Mouse (Mus musculus): ENCODE results near the gene Tmtc2. TPM values are rescaled to one million over a fixed set of nuclear protein-coding genes. Genes with fewer than 3 reads are reported as not detected.

Gene Tmtc2
- polyA plus RNA-seq, 1 experiment from 2014 or later, result 4.4 TPM

- Histone ChIP-seq H3K9ac (ENCODE audit: low read depth, low read length) (no peak overlapping the region), H3K27me3 (ENCODE audit: control insufficient read depth, insufficient read depth, low read length) (no peaks in the 10 kb centered on the region), H3K36me3 (ENCODE audit: control insufficient read depth, insufficient read depth, low read length) (no peaks in the 10 kb centered on the region), H3K4me3 (ENCODE audit: low read depth, low read length) (no peak overlapping the region), H3K4me1 (ENCODE audit: control insufficient read depth, insufficient read depth, low read length) (peaks cover 10% of the 10 kb centered on the region; the same call in 1 of the 2 replicates), H3K4me2 (no peak overlapping the region; the same call in 1 of the 2 replicates), H3K27ac (ENCODE audit: low read depth, low read length) (peak overlapping the region; percentile 29; the same call in 1 of the 2 replicates), H3K9me3 (replicated peaks; ENCODE audit: control insufficient read depth, low read length) (no peaks in the 10 kb centered on the region)
- ATAC-seq (replicated peaks; ENCODE audit: insufficient number of reproducible peaks, low FRiP score, low TSS enrichment), result peak; percentile 83
- 35% methylated on average over 4 of the region's 4 CpGs for WGBS (ENCODE audit: insufficient replicate concordance)
Measured at GRCm38 (mm10) chr10:105500482-105500881, 73.8 kb downstream of the Tmtc2 start.

- Histone ChIP-seq H3K27ac (ENCODE audit: low read depth, low read length) (no peak overlapping the region), H3K36me3 (ENCODE audit: control insufficient read depth, insufficient read depth, low read length) (no peaks in the 10 kb centered on the region), H3K4me2 (no peak overlapping the region), H3K9ac (ENCODE audit: low read depth, low read length) (no peak overlapping the region), H3K27me3 (ENCODE audit: control insufficient read depth, insufficient read depth, low read length) (no peaks in the 10 kb centered on the region), H3K4me3 (ENCODE audit: low read depth, low read length) (no peak overlapping the region), H3K4me1 (ENCODE audit: control insufficient read depth, insufficient read depth, low read length) (peaks cover 11% of the 10 kb centered on the region; the same call in 1 of the 2 replicates), H3K9me3 (replicated peaks; ENCODE audit: control insufficient read depth, low read length) (no peaks in the 10 kb centered on the region)
- no peak for ATAC-seq (replicated peaks; ENCODE audit: insufficient number of reproducible peaks, low FRiP score, low TSS enrichment)
- WGBS (ENCODE audit: insufficient replicate concordance), result 74% methylated on average over 6 of the region's 6 CpGs
Measured at GRCm38 (mm10) chr10:105495248-105495647, 79.0 kb downstream of the Tmtc2 start.

GRCm38 (mm10) chr10:105492485-105492884 is 81.8 kb downstream of the Tmtc2 start:
- ATAC-seq (replicated peaks; ENCODE audit: insufficient number of reproducible peaks, low FRiP score, low TSS enrichment), result no peak
- Histone ChIP-seq H3K4me2 (no peak overlapping the region), H3K36me3 (ENCODE audit: control insufficient read depth, insufficient read depth, low read length) (no peaks in the 10 kb centered on the region), H3K27me3 (ENCODE audit: control insufficient read depth, insufficient read depth, low read length) (no peaks in the 10 kb centered on the region), H3K9me3 (replicated peaks; ENCODE audit: control insufficient read depth, low read length) (no peaks in the 10 kb centered on the region), H3K4me1 (ENCODE audit: control insufficient read depth, insufficient read depth, low read length) (peaks cover 4% of the 10 kb centered on the region; the same call in 1 of the 2 replicates), H3K9ac (ENCODE audit: low read depth, low read length) (no peak overlapping the region), H3K27ac (ENCODE audit: low read depth, low read length) (no peak overlapping the region), H3K4me3 (ENCODE audit: low read depth, low read length) (no peak overlapping the region)
- WGBS (ENCODE audit: insufficient replicate concordance), result 55% methylated on average over 4 of the region's 4 CpGs

- Histone ChIP-seq H3K9ac (ENCODE audit: low read depth, low read length) (no peak overlapping the region), H3K4me2 (no peak overlapping the region), H3K4me1 (ENCODE audit: control insufficient read depth, insufficient read depth, low read length) (peaks cover 4% of the 10 kb centered on the region; the same call in 1 of the 2 replicates), H3K27me3 (ENCODE audit: control insufficient read depth, insufficient read depth, low read length) (no peaks in the 10 kb centered on the region), H3K9me3 (replicated peaks; ENCODE audit: control insufficient read depth, low read length) (no peaks in the 10 kb centered on the region), H3K27ac (ENCODE audit: low read depth, low read length) (no peak overlapping the region), H3K36me3 (ENCODE audit: control insufficient read depth, insufficient read depth, low read length) (no peaks in the 10 kb centered on the region), H3K4me3 (ENCODE audit: low read depth, low read length) (no peak overlapping the region)
- ATAC-seq (replicated peaks; ENCODE audit: insufficient number of reproducible peaks, low FRiP score, low TSS enrichment), result no peak
- 92% methylated on average over 4 of the region's 4 CpGs for WGBS (ENCODE audit: insufficient replicate concordance)
Measured at GRCm38 (mm10) chr10:105490748-105491147, 83.5 kb downstream of the Tmtc2 start.

- WGBS (ENCODE audit: insufficient replicate concordance), result 82% methylated on average over 14 of the region's 14 CpGs
- Histone ChIP-seq H3K4me2 (no peak overlapping the region), H3K27me3 (ENCODE audit: control insufficient read depth, insufficient read depth, low read length) (no peaks in the 10 kb centered on the region), H3K4me1 (ENCODE audit: control insufficient read depth, insufficient read depth, low read length) (no peaks in the 10 kb centered on the region; the same call in 1 of the 2 replicates), H3K36me3 (ENCODE audit: control insufficient read depth, insufficient read depth, low read length) (no peaks in the 10 kb centered on the region), H3K9ac (ENCODE audit: low read depth, low read length) (no peak overlapping the region), H3K4me3 (ENCODE audit: low read depth, low read length) (no peak overlapping the region), H3K9me3 (replicated peaks; ENCODE audit: control insufficient read depth, low read length) (no peaks in the 10 kb centered on the region), H3K27ac (ENCODE audit: low read depth, low read length) (no peak overlapping the region)
- ATAC-seq (replicated peaks; ENCODE audit: insufficient number of reproducible peaks, low FRiP score, low TSS enrichment), result no peak
Measured at GRCm38 (mm10) chr10:105489970-105490735, 84.1 kb downstream of the Tmtc2 start.

- Histone ChIP-seq H3K9me3 (replicated peaks; ENCODE audit: control insufficient read depth, low read length) (no peaks in the 10 kb centered on the region), H3K36me3 (ENCODE audit: control insufficient read depth, insufficient read depth, low read length) (no peaks in the 10 kb centered on the region), H3K4me1 (ENCODE audit: control insufficient read depth, insufficient read depth, low read length) (no peaks in the 10 kb centered on the region), H3K4me3 (ENCODE audit: low read depth, low read length) (no peak overlapping the region), H3K27ac (ENCODE audit: low read depth, low read length) (no peak overlapping the region), H3K4me2 (no peak overlapping the region), H3K9ac (ENCODE audit: low read depth, low read length) (no peak overlapping the region), H3K27me3 (ENCODE audit: control insufficient read depth, insufficient read depth, low read length) (no peaks in the 10 kb centered on the region)
- no peak for ATAC-seq (replicated peaks; ENCODE audit: insufficient number of reproducible peaks, low FRiP score, low TSS enrichment)
- 61% methylated on average over 4 of the region's 4 CpGs for WGBS (ENCODE audit: insufficient replicate concordance)
Measured at GRCm38 (mm10) chr10:105486977-105487376, 87.3 kb downstream of the Tmtc2 start.

- H3K9ac ChIP-seq (ENCODE audit: low read depth, low read length), result no peak overlapping the region
- no peaks in the 10 kb centered on the region for H3K36me3 ChIP-seq (ENCODE audit: control insufficient read depth, insufficient read depth, low read length)
- WGBS (ENCODE audit: insufficient replicate concordance), result 67% methylated on average over 2 of the region's 2 CpGs
- H3K27me3 ChIP-seq (ENCODE audit: control insufficient read depth, insufficient read depth, low read length), result no peaks in the 10 kb centered on the region
- ATAC-seq (replicated peaks; ENCODE audit: insufficient number of reproducible peaks, low FRiP score, low TSS enrichment), result no peak
- H3K4me1 ChIP-seq (ENCODE audit: control insufficient read depth, insufficient read depth, low read length), result no peaks in the 10 kb centered on the region
- no peak overlapping the region for H3K27ac ChIP-seq (ENCODE audit: low read depth, low read length)
- H3K9me3 ChIP-seq (replicated peaks; ENCODE audit: control insufficient read depth, low read length), result no peaks in the 10 kb centered on the region
- H3K4me2 ChIP-seq, result no peak overlapping the region
- no peak overlapping the region for H3K4me3 ChIP-seq (ENCODE audit: low read depth, low read length)
Measured at GRCm38 (mm10) chr10:105484355-105485094, 89.7 kb downstream of the Tmtc2 start.

- Histone ChIP-seq H3K4me1 (ENCODE audit: control insufficient read depth, insufficient read depth, low read length) (0 out of 2 replicates have a peak, but pooled peaks cover 2% of the 10 kb centered on the region), H3K4me3 (ENCODE audit: low read depth, low read length) (no peak overlapping the region), H3K36me3 (ENCODE audit: control insufficient read depth, insufficient read depth, low read length) (no peaks in the 10 kb centered on the region), H3K27me3 (ENCODE audit: control insufficient read depth, insufficient read depth, low read length) (no peaks in the 10 kb centered on the region), H3K27ac (ENCODE audit: low read depth, low read length) (no peak overlapping the region), H3K4me2 (no peak overlapping the region), H3K9ac (ENCODE audit: low read depth, low read length) (no peak overlapping the region), H3K9me3 (replicated peaks; ENCODE audit: control insufficient read depth, low read length) (no peaks in the 10 kb centered on the region)
- WGBS (ENCODE audit: insufficient replicate concordance), result 71% methylated on average over 11 of the region's 11 CpGs
- ATAC-seq (replicated peaks; ENCODE audit: insufficient number of reproducible peaks, low FRiP score, low TSS enrichment), result no peak
Measured at GRCm38 (mm10) chr10:105479771-105480170, 94.5 kb downstream of the Tmtc2 start.
